Mouse (Mus musculus) cortical plate, adult 2 months (tissue): ENCODE results near the gene Sec24b.

Experiments used
- CTCF ChIP-seq: fragments of 200-500 bp; IDR thresholded peaks from 2 replicates; pipeline ENCODE4 v1.5.1; 2011; ENCODE audit warnings: mild to moderate bottlenecking, control low read depth, low read length; ENCODE audit not compliant: insufficient read depth; ENCODE audit errors: extremely low read depth
- POLR2A ChIP-seq: fragments of 200-500 bp; IDR thresholded peaks from 2 replicates; pipeline ENCODE4 v1.6.1; 2011; ENCODE audit warnings: mild to moderate bottlenecking, low read length, control low read depth; ENCODE audit not compliant: insufficient read depth; ENCODE audit errors: extremely low read depth

GRCm38 (mm10) chr3:130026181-130026580 lies 35.2 kb downstream of the Sec24b start:
- TF ChIP-seq CTCF (no peak), POLR2A (no peak)
